Mouse (Mus musculus): Measurements from ENCODE around the gene Sec11a.

DNA sequence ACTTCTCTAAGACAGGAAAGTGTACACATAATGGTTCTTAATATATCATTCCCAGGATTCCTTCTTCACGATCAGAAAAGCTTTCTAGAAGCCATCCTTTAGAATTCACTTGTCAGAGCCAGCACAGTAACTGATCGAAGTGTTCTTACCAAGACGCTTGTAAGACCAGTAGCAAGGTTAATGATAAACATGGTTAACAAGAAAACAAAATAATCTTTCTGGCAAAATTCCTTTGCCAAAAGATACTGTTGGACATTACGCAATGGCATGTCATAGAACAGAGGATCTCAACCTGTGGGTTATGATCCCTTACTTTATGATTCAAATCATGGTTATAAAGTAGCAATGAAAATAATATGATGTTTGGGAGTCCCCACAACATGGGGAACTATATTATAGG is 3.9 kb upstream of the Sec11a start:
- TF ChIP-seq CTCF (conservative IDR thresholded peaks at IDR 0.05; ENCODE audit: low read length) (no peak), POU5F1 (IDR thresholded peaks at IDR 0.05; ENCODE audit: borderline replicate concordance, low read length) (no peak), NANOG (IDR thresholded peaks at IDR 0.05; ENCODE audit: borderline replicate concordance, low read length) (no peak)

All from E14TG2a.4 (cell line).